Mouse (Mus musculus) brain, embryonic 14.5 days (tissue): ENCODE data around the gene Crebrf.

Source experiments
- CTCF ChIP-seq: fragments of 200-500 bp; IDR thresholded peaks from 2 replicates; pipeline ENCODE4 v1.5.1; 2012; ENCODE audit warnings: inconsistent platforms, mild to moderate bottlenecking, moderate library complexity, borderline replicate concordance; ENCODE audit not compliant: insufficient read depth, insufficient read length; ENCODE audit errors: extremely low read depth
- POLR2A ChIP-seq: fragments of 200-500 bp; IDR thresholded peaks from 2 replicates; pipeline ENCODE4 v1.6.1; 2012; ENCODE audit warnings: mild to moderate bottlenecking, inconsistent platforms, borderline replicate concordance; ENCODE audit not compliant: poor library complexity, insufficient read depth, insufficient read length, severe bottlenecking; ENCODE audit errors: extremely low read depth

- TF ChIP-seq CTCF (no peak), POLR2A (peak; percentile 61; the same call in 1 of the 2 replicates)
These were observed 39.2 kb upstream of the Crebrf start for GRCm38 (mm10) chr17:26676252-26676615.
